Mouse (Mus musculus): ENCODE results near the gene Slc4a8.
"Not testable (repeated sequence)": the region's sequence is repeated elsewhere in the genome, so short reads cannot be mapped to it uniquely, and the experiment has no call there.

The Slc4a8 gene

DNA sequence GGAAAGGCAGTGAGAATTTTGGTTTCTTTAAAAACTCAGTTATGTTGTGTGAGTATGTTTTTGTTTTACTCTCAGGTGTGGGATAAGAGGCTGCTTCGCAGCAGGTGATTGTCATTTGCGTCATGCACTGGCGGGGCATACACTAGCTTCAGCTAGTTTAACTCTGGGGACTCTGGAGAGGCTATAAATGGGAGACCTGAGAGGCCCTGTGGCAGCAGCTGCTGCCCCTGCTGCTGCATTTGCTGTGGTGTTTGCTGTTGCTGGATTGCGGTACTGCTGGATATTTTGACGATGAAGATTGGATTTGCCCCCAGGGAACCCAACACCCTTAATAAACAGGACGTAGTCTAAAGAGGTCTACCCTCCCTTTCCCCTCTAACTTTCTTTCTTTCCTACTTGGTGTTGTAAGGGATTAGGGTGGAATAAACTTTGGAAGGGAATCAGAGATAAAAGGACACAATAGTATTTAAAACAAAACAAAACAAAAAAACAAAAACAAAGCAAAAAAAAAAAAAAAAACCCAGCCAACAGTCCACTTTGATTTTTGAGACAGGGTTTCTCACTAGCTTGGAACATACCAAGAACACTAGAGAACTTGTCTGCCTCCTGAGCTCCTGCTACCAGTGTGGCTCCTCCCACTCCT, 14.9 kb upstream of the Slc4a8 start:
- no peak for DNase-seq (ENCODE audit: low spot score)

GRCm38 (mm10) chr15:100747121-100747963, 14.2 kb upstream of the Slc4a8 start:
- DNase-seq (ENCODE audit: low spot score), result peak; percentile 56

- DNase-seq (ENCODE audit: low spot score), result no peak
These were observed 13.0 kb upstream of the Slc4a8 start for GRCm38 (mm10) chr15:100748584-100748983.

- peak; percentile 45 for DNase-seq (ENCODE audit: low spot score)
These were observed 11.6 kb upstream of the Slc4a8 start for GRCm38 (mm10) chr15:100749751-100750538.

DNA sequence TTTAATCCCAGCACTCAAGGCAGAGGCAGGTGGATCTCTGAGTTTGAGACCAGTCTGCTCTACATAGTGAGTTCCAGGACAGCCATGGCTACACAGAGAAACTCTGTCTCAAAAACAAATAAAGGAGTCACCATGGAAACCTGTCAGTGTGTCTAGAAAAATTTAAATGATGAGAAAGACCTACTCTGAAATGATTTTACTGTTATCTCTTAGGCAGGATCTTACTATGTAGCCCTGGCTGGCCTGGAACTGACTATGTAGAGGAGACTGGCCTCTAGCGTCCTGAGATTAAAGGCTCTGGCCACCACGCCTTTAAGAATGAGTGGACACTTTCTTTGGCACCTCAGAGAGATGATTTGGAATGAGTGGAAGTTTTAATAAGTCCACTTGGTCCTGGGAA, 9.1 kb upstream of the Slc4a8 start:
- no peak for DNase-seq (ENCODE audit: low spot score)

GRCm38 (mm10) chr15:100753045-100753444, 8.5 kb upstream of the Slc4a8 start:
- DNase-seq (ENCODE audit: low spot score), result no peak

GRCm38 (mm10) chr15:100754041-100754440, 7.5 kb upstream of the Slc4a8 start:
- DNase-seq (ENCODE audit: low spot score), result no peak

- DNase-seq (ENCODE audit: low spot score), result peak; percentile 37
These were observed 6.6 kb upstream of the Slc4a8 start for GRCm38 (mm10) chr15:100754805-100755497.

GRCm38 (mm10) chr15:100755498-100755859, 6.1 kb upstream of the Slc4a8 start:
- no peak for DNase-seq (ENCODE audit: low spot score)

DNA sequence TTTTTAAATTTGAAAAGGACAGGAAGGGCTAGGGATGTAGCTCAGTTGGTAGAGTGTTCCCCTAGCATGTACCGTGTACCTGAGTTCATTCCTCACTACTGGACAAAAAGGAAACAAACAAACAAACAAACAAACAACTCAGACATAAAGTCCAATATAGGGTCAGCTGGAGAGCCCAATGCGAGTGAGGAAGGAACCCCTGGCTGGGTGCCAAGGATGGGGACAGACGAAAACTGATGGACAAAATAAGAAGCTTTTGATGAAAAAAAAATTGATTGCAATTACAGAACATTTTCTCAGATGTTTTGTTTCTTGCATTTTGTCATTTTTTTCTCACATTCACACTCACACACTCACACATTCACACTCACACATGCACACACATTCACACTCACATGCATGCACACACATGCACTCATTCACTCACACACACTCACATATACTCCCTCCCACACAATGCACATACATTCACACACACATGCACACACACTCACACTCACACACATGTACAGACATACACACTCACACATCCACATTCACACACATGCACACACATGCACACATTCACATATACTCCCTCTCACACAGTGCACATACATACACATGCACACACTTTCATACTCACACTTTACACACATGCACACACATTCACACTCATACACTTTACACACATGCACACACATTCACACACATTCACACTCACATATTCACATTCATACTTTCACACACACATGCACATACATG, 5.5 kb upstream of the Slc4a8 start:
- DNase-seq (ENCODE audit: low spot score), result no peak

- peak; percentile 51 for DNase-seq (ENCODE audit: low spot score)
These were observed 4.0 kb upstream of the Slc4a8 start for GRCm38 (mm10) chr15:100757527-100757978.

GRCm38 (mm10) chr15:100759286-100759685, 2.3 kb upstream of the Slc4a8 start:
- DNase-seq (ENCODE audit: low spot score), result no peak

DNA sequence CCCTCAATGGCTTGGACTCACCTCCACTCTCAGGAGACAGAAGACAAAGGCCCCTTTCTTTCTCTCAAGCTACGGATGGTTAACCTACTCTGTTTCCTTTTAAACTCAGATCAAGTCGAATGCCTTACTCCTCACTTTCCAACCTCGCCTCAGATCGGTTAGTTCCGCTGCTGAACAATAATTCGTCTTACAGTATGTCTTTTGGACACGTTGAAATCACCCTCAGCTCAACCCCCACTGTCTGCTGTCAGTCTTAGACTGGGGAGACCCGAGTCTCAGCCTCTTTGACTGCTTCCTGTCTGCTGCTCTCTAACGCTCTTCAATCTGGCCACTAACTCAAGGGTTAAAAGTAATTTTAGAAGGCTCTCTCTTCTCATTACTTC, 520 bp upstream of the Slc4a8 start:
- DNase-seq (ENCODE audit: low spot score), result no peak

GRCm38 (mm10) chr15:100762649-100763048, 1.1 kb downstream of the Slc4a8 start:
- DNase-seq (ENCODE audit: low spot score), result no peak

DNA sequence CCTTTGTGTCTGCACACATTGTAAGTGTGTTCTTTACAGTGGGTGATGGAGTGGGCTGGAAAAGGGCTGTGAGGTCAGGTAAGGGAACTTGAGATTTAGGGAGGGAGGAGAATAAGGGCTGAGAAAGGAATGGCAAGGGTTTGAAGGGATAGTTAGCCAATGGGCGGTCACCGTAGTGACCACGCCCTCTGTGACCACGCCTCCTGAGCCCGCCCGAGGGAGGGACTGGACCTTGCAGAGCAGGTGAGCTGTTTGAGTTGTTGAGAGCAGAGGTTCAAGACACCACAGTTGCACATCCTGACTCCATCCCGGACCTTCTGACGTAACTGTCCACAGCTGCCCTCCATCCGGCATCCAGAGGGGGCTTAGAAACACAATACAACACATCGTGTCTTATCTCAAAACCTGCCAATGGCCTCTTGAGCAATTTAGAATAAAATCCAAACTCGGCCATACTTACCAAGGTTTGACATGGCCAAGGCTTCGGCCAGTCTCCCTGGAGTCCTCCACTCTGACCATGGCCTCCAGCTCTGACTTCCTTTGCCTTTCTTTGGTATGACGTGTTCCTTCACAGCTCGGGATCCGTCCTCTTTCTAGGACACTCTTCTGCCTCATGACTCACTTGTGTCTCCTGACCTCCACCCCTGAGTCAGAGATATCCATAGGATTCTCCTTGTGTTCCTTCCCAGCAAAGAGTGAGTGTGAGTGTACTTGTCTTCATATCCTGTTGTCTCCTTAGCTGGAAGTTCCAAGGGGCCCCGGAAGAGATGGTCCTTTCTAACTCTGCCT, 2.8 kb downstream of the Slc4a8 start:
- DNase-seq (ENCODE audit: low spot score), result no peak

DNA sequence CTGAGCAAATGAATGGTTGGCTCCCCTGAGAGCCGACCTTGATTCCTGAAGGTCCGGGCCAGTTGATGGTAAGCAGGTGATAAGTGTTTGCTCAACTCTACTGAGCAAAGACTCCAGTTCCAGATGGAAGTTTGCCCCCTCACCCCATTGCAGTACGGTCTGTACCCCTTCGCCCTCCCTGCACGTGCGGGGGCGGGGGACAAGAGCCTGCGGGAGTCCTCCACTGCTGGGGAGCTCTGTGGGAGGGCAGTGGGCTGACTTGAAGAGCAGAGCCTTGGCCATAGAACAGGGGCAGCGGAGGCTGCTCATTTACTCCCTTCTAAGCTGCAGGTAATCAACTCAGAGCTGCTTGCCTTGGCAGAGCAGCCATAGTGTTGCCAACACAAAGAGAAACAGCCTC, 5.3 kb downstream of the Slc4a8 start:
- no peak for DNase-seq (ENCODE audit: low spot score)

DNA sequence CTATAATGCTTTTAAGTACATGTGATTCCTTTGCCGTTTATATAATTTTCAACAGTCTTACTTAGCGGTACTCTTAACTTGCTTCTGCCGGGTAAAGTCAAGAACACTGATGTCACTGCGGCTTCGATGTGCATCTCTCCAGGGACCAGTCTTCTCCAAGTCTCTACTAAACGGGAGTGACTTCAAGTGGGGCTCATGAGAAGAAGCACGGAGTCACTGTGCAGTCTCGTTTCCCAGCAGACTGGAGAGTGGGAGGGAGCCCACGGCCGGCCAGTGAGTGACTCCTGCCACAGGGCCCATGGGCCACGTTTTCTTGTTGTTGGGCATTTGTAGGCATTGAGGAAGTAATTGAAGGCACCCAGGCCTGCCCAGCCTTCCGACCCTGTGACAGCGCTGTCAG, 6.3 kb downstream of the Slc4a8 start:
- DNase-seq (ENCODE audit: low spot score), result no peak

- DNase-seq (ENCODE audit: low spot score), result not testable (repeated sequence)
These were observed 7.5 kb downstream of the Slc4a8 start for GRCm38 (mm10) chr15:100769023-100769422.

DNA sequence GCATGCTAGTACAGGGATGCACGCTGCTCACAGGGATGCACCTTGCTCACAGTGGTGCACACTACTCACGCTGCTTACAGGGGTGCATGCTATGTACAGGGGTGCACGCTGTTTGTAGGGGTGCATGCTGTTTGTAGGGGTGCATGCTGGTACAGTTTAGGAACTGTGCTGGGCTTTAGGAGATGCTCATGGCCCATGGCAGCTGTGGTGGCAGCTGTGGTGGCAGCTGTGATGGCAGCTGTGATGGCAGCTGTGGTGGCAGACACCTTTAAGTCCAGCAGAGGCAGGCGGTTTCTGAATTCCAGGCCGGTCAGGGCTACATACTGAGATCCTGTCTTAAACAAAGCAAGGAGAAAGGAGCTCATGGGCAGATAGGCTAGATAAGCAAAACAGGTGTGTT, 8.8 kb downstream of the Slc4a8 start:
- DNase-seq (ENCODE audit: low spot score), result no peak

- no peak for DNase-seq (ENCODE audit: low spot score)
These were observed 11.1 kb downstream of the Slc4a8 start for GRCm38 (mm10) chr15:100772685-100773084.

- not testable (repeated sequence) for DNase-seq (ENCODE audit: low spot score)
These were observed 12.3 kb downstream of the Slc4a8 start for GRCm38 (mm10) chr15:100773859-100774258.
